Mouse (Mus musculus): ENCODE data around the gene Hist1h1c.
"Not testable (repeated sequence)": the region's sequence is repeated elsewhere in the genome, so short reads cannot be mapped to it uniquely, and the experiment has no call there.

Gene Hist1h1c

DNA sequence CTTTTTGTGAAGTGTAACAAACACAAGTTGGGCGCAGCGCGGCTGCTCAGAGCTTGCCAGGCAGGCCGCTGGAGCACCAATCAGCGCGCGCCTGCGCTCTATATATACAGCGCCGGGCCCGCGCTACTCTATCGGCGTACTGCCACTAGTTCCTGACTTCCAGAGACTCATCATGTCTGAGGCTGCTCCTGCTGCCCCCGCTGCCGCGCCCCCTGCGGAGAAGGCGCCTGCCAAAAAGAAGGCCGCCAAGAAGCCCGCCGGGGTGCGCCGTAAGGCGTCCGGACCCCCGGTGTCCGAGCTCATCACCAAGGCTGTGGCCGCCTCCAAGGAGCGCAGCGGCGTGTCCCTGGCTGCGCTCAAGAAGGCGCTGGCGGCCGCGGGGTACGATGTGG lies at the start of gene Hist1h1c:
TSS of gene Hist1h1c (plus strand) at position 132 of the 392 bp plus-strand sequence.
- peak; percentile 69 for DNase-seq (ENCODE audit: low spot score)

DNA sequence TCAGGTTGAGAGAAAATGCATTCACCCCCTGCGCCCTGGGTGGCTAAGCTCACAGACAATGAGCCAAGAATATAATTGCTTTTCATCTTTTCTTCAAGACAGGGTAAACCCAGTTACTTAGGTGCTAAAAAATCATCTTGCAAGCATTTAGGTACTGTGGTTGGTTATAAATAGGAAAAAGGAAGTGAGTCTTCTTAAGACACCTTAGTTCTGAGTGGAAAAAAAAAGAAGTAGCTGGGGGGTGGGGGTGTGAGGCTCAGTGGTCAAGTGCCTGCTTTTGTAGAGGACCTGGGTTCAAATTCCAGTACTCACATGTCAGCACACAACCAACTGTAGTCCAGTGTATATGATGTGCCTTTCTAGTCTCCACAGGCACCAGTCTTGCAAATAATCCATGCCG lies 49.7 kb upstream of the Hist1h1c start:
- DNase-seq (ENCODE audit: low spot score), result no peak

DNA sequence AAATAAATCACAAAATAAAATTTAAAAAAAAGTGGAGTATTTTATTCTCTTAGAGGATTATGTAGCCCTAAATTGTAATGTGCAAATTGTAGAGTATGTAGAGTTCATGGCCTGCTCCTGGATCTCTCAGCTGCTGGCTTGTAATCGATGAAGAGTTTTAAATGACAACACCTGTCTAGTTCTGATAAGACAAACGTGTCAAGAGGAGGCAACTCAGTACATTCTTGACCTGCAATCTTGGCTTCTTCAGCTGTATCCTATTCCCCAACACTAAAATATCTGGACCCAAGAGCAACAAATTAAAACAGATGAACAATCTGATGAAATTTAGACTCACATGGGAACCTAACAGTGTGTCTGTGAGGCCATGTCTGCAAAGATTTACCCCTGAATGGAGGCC lies 49.1 kb upstream of the Hist1h1c start:
- no peak for DNase-seq (ENCODE audit: low spot score)

DNA sequence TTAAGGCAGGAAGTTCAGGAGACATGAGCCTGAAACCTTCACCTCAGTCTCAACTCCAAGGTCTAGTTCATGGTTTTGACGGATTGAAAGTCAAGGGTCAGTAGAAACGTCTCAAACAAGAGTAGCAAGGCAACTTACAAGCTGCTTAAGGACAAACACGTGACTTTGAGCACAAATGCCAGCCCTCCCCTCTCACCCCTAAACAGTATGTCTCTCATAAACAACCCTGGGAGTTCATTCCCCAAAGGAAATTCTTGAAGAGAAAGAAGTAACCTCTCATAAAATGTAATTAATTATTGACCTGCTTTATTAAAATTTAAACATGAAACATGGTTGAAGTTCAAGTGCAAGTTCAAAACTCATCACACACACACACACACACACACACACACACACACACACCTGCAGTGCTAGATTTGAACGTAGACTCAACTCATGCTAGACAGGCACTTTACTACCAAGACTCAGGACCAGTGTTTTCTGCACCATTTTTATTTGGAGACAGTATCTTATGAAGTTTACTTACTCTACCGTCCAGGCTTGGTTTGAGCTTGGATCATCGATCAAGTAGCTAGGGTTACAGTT lies 44.7 kb upstream of the Hist1h1c start:
- no peak for DNase-seq (ENCODE audit: low spot score)

DNA sequence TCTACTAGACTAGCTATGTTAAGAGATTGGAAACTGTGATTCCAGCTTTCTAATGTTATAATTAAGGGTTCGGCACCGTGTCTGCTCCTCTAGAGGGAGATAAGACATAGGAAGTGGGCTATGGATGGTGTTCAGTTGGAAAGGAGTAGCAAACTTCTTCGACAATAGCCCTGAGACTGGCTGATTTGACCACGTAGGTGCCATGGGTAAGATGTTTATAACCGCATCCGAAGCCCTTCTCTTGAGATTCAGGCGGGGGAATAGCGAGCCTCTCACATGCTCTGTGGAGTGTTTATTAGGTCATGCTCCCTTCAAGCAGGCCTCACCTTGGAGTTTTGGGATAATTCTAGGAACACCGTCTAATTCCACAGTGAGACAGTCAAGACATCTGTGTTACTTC lies 43.7 kb upstream of the Hist1h1c start:
- no peak for DNase-seq (ENCODE audit: low spot score)

DNA sequence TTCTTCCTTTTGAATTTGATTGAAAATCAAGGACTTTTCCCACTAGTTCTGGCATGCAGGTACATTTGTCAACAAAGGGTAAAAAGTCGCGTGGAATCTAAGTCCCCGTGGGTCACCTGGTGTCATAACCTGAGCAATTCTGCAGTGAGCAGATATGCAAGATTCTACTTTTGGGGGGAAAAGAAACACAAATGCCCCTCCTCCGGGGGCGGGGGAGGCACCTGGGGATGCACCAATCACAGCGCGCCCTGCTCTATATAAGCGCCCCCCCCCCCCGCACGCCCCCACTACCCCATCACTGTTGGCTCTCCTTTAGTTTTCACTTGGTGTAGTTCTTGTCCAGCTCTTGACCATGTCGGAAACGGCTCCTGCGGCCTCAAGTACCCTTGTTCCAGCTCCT lies 43.1 kb upstream of the Hist1h1c start, which contains the start of gene Hist1h1t:
TSS of gene Hist1h1t (plus strand) at position 301 of the 400 bp plus-strand sequence.
- no peak for DNase-seq (ENCODE audit: low spot score)

DNA sequence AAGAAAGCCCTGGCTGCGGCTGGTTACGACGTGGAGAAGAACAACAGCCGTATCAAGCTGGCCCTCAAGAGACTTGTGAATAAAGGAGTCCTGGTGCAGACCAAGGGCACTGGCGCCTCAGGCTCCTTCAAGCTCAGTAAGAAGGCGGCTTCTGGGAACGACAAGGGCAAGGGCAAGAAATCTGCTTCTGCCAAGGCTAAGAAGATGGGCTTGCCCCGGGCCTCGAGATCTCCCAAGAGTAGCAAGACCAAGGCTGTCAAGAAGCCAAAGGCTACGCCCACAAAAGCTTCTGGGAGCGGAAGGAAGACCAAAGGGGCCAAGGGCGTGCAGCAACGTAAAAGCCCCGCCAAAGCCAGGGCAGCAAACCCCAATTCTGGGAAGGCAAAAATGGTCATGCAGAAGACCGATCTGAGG lies 42.5 kb upstream of the Hist1h1c start:
- no peak for DNase-seq (ENCODE audit: low spot score)

DNA sequence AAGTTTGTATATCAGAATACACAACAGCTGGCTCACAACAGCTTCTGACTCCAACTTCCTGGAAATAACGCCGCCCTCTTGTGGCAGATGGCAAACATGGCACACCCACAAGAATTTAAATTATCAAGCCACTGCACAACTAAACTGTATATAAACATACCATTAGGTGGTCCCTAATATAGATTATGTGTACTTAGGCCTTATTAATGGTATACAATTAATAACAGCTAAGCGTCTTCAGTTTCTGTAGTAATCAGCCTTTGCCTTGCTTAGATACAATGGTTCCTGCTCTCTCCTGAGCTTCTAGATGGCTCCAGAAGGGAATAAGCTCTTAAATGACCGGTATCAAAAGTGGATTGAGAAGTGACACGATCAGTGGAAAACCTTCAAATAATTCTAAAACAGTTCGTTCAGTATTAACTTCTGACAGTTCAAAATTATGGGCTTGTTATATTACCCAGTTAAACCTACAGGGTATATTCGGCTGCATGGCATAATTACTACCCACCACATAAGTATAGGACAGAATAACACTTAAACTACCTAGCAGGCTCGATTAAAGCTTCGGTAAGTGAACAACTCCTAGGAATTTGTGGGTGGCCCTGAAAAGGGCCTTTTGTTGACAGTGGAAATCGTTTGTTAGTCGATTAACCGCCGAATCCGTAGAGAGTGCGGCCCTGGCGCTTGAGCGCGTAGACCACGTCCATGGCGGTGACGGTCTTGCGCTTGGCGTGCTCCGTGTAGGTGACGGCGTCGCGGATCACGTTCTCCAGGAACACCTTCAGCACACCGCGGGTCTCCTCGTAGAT lies 40.9 kb upstream of the Hist1h1c start:
- DNase-seq (ENCODE audit: low spot score), result no peak

DNA sequence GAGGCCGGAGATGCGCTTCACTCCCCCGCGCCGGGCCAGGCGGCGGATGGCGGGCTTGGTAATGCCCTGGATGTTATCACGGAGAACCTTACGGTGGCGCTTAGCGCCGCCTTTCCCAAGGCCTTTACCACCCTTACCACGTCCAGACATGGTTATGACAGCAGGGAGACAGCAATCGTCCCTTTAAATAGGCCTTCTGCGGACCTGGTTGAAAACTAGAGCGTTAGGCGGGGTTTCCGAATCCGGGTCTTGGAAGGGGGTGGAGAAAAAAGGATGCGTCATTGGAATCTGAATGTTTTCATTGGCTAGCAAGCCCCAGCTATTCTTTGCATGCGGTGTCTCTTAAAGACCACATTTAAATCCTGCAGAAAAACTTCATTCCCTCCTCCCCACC lies 40.3 kb upstream of the Hist1h1c start, which contains the start of gene Hist1h4c:
TSS of gene Hist1h4c (minus strand) at position 155 of the 394 bp plus-strand sequence.
- DNase-seq (ENCODE audit: low spot score), result peak; percentile 100

DNA sequence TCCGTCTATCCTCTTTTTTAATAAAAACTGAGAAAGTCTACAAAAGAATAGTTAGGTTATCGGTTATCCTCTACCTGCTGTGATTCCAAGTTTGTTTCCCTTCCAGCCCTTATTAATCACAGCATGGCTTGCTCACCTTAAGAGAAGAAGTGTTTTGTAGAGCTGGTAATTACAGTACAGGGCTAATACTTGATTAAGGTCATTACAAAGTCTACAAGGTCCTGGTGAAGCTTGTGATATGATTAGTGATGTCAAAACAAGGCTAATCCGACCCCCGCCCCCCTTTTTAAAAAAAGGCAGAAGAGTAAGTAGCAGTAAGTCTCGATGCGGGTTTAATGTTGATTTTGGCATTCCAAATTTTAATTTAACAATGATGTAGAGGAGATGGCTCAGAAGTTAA lies 39.6 kb upstream of the Hist1h1c start:
- no peak for DNase-seq (ENCODE audit: low spot score)

DNA sequence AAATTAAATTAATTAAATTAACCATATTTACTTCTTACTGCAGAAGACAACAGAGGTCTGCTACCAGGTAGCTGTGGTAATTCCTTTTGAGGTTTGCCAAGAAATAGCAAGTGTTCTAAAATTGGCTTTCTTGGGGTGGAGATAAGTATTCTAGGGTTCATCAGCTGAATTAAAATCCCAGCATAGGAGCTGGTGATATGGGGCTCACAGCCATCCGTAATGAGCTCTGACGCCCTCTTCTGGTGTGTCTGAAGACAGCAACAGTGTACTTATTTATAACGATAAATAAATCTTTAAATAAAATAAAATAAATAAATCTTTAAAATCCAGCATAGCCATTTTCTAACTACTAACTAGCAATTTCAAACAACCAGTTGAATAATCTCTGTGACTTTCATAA lies 38.8 kb upstream of the Hist1h1c start:
- DNase-seq (ENCODE audit: low spot score), result no peak

DNA sequence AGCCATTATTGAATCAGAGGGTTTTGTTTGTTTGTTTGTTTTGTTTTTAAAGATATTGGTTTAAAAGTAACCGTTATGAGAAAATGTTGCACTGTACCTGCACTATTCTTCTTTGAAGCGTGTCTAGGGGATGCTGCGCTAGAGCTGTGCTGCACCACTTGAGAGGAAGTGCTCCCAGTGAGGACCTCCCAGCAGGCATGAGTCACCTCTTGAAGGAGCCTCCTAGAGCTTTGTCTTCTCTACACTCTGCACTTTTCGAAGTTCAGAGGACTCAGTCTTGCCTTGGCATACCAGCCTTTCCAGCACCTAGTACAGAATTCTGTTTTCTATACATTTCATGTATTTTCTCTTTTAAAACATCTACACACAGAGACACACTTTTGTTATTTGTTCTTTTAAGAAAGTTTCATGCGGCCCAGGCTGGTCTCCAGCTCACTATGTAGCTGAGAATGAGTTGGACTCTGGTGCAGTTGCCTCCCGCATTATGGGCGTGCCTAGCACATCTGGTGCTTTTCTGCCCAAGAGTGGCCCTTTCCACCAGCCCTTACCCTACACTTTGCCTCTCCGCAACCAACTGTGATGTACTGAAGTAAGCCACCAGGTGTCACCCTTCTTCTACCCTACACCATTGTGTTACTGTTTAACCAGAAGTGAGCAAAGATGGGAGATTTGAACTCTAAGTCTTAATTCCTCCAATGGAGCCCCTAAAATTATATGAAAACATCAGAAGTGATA lies 37.7 kb upstream of the Hist1h1c start:
- DNase-seq (ENCODE audit: low spot score), result peak; percentile 84

DNA sequence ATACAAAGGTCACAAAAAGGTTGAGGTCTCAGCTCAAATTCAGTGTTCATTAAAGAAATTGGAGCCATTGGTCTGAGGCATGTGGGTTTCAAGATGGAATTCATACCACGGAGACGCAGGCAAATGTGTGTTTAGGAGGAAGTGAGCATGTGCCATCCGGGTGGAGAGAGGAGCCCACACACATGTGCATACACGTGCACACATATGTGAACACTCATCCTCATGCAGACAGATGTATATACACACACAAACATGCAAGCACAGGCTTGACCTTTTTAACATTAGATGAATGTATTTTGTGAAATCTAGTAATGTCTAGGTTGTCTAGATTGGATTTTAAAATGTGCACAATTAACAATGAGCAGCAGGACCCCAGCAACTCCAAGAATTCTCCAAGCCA lies 36.4 kb upstream of the Hist1h1c start:
- DNase-seq (ENCODE audit: low spot score), result no peak

DNA sequence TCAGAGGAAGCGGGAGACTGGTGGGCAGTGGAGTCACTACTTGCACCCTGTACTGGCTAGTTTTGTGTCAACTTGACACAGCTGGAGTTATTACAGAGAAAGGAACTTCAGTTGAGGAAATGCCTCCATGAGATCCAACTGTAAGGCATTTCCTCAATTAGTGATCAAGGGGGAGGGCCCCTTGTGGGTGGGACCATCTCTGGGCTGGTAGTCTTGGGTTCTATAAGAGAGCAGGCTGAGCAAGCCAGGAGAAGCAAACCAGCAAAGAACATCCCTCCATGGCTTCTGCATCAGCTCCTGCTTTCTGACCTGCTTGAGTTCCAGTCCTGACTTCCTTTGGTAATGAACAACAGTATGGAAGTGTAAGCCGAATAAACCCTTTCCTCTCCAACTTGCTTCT lies 35.8 kb upstream of the Hist1h1c start:
- not testable (repeated sequence) for DNase-seq (ENCODE audit: low spot score)

DNA sequence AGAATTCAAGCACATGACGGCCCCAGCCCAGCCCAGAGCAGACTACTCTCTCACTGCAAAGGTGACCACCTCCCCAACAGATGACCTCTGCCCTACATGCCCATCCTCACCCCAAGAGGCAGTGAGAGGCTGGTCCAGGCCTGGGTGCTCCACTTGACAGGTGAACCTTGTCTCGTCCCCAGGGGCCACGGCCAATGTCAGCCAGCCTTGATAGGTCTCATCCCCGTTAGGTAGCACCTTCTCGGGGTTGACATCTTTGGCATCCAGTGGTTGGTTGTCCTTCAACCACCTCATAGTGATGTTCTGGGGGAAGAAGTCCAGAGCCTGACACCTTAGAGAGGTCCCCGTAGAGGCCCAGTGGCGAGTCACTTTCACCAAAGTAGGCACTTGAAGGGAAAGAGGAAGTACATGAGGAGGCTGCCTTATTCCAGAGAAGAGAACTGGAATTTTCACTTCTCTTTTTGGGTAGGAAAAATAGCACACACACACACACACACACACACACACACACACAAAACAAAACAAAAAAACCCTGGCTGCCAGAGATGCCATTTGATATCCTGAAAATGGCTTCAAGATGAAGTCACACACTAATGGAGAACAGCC lies 32.8 kb upstream of the Hist1h1c start:
- no peak for DNase-seq (ENCODE audit: low spot score)

DNA sequence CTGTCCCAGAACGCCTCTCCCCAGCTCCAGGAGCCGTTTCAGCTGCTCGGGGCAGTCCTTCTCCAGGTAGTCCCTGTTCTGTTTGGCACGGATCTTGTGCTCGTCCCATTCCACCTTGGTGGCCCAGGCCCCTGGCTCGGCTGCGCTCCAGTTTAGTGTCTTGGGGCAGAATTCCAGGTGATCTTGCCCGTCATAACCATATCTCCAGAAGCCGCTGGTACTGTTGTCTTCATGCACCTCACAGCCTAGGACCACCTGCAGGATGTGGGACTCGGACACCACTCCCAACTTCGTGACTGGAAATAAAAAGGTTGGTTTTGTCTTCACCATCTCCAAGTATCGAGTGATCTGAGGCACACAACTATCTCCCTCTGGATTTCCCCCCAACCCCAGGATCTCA lies 31.8 kb upstream of the Hist1h1c start:
- DNase-seq (ENCODE audit: low spot score), result no peak

DNA sequence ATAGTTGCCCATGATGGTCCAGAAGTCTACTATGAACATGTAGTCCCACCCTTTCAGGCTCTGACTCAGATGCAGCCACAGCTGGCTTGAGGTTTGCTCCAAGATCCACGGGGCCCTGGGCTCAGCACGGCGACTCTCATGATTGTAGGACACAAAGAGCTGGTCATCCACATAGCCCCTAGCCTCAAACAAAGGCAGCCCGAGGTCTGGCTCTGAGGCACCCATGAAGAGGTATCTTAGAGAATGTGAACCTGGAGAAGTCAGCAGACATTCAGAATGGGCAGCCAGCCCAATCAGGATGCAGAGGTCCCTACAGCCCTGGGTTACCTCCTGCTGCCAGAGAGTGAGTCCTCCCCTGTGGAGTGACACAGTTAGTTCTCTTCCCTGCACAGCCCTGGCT lies 30.6 kb upstream of the Hist1h1c start:
- DNase-seq (ENCODE audit: low spot score), result no peak

DNA sequence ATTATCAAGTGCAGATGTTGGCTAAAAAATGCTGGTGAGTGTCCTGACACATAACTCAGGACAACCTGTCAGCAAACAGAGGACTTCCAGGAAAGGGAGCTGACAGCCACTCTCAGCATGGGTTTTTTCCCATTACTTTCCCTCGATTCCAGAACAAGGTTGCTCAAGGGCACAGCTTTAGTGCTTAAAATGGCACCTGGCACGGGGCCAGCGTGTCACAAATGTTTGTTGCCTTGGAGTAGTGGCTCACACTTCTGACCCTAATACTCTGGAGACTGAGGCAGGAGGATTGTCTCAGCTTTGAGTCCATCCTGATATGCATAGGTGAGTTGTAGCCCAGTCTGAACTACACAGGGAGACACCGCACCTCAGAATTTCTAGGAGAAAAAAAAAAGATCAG lies 30.0 kb upstream of the Hist1h1c start:
- no peak for DNase-seq (ENCODE audit: low spot score)

DNA sequence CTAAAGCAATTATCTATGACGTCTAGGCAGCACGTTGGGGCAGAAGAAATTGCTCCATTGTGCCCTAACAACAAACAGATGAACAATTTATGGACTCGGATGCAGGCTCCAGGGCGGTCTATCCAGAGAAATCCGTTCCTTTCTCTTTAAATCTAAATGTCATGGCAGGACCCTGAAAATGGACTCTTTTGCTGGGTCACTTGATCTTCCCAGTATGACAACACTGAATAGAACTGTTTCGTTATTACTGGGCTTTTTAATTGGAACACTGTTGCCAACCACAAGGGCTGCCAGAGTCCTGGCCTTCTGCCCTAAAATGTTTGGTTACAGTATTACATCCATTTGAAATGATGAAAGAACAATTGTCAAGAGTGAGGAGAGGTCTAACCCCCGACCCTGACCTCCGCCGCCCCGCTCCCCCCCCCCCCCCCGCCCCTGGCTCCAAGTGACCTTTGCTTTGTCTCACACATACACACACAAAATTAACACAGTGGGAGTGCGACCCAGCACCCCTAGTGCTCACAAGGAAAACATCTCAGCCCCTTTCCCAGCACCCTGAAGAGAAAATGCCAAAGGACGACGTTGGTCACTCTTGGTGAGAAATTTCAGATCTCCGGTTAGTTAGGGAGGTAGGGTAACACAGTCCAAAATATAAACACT lies 28.8 kb upstream of the Hist1h1c start:
- no peak for DNase-seq (ENCODE audit: low spot score)

DNA sequence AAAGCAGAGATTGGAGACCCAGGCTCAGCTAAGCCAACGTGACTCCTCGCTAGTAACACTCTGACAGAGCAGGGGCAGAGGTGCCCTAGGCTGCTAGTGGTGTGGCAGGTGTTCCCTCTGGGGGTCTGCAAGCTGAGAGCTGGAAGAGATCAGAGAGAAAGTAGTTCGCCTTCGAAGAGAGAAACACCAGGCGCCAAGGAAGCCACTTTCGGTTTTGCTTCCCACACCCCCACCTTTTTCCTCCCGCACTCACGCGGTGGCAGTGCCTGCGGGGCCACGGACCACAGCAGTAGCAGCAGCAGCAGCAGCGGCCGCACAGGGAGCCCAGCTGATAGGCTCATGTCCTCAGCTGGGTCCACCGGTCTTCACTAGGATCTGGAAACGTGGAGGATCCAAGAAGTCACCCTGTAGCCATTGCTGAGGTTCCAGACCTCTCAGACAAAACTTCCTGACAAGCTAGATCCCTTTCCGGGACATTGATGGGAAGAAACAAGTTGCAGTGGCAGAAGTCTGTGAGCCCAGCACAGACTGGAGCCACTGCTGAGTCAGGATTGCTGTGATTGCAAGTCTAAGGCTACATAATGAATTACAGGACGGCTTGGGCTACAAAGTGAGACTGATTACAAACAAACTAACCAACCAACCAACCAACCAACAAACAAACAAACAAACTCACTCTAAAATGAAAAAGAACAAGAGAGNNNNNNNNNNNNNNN lies 28.1 kb upstream of the Hist1h1c start, which contains the start of gene Hfe:
TSS of gene Hfe (minus strand) at position 481 of the 716 bp plus-strand sequence.
- DNase-seq (ENCODE audit: low spot score), result no peak
